Mouse (Mus musculus) splenic B cell, adult 2 months (primary cell): ENCODE data around the gene Nedd9.

Experiments used
- DNase-seq: peaks from one replicate; pipeline ENCODE4 v3.0.0-alpha.2; 2011; ENCODE audit warnings: low read depth, low spot score
- H3K27me3 ChIP-seq: 2 replicates; pipeline ENCODE4 v1.6.1; 2012; ENCODE audit warnings: mild to moderate bottlenecking, low read length, moderate library complexity, mixed read lengths; ENCODE audit not compliant: control insufficient read depth, poor library complexity, insufficient read depth, severe bottlenecking
- H3K36me3 ChIP-seq: 2 replicates; pipeline ENCODE4 v1.6.1; 2012; ENCODE audit warnings: mild to moderate bottlenecking, low read length, moderate library complexity, mixed read lengths; ENCODE audit not compliant: control insufficient read depth, poor library complexity, insufficient read depth, severe bottlenecking

Nedd9 gene

GRCm38 (mm10) chr13:41390698-41391097 is 96.5 kb downstream of the Nedd9 start:
- DNase-seq, result no peak
- Histone ChIP-seq H3K27me3 (no peaks in the 10 kb centered on the region), H3K36me3 (peaks cover 2% of the 10 kb centered on the region; the same call in 1 of the 2 replicates)

DNA sequence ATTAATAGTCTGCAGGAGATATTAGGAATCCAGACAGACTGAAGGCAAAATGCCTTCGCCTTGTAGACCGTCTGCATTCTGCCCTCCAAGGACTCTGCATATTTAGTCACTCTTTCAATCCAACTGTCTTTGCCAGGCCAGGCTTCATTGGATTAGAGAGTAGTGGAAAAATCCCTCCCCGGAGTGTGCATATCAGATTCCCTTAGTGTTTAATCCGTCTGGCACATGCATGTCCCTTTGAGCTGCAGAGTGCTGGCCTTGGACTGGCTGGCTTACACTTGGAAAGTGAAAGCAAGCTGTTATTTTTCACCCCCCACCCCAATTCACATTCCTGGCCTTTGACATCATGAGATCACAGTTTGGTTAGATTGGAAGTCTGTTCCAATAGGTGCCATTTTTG is 100.6 kb downstream of the Nedd9 start:
- Histone ChIP-seq H3K36me3 (peaks cover 2% of the 10 kb centered on the region; the same call in 1 of the 2 replicates), H3K27me3 (no peaks in the 10 kb centered on the region)

DNA sequence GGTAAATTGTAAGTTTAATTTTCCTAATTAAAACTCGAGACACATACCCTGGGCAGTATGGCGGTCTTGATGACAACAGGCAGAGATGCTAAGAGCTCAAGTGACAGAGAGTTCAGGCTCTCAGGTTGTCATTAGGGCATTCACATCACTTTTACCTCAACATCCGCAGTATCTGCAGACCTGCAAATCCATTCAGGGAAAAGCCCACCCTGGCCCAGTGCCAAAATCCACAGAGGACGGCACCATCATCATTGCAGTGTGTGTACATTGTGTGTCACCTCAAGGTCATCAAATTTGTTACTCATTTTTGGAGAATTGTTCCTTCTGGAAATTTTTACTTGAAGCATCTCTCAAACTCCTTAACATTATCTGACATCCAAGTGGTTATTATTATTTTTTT is 102.3 kb downstream of the Nedd9 start:
- 0 out of 2 replicates have a peak, but pooled peaks cover 2% of the 10 kb centered on the region for H3K36me3 ChIP-seq
- H3K27me3 ChIP-seq, result no peaks in the 10 kb centered on the region
- no peak for DNase-seq

More for the DNA sequence above, 100.6 kb downstream of the Nedd9 start:
- no peak for DNase-seq

DNA sequence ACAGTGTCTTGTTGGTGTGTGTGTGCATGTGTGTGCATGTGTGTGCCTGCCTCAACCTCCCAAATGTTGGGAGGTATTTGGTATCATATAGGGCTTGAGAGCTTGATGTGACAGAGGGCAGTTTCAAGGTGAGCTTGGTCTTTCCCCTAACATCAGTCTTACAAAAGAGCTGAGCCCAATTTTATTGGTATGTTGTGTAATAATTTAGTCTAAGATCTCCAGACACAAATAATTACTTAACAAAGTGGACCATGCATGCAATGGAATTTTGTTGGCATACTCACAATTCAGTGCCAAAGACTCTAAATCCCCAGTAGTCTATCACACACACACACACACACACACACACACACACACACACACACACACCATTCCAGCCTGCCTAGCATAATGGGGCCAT is 104.5 kb downstream of the Nedd9 start:
- Histone ChIP-seq H3K27me3 (no peaks in the 10 kb centered on the region), H3K36me3 (peaks cover 2% of the 10 kb centered on the region; the same call in 1 of the 2 replicates)
- DNase-seq, result no peak

DNA sequence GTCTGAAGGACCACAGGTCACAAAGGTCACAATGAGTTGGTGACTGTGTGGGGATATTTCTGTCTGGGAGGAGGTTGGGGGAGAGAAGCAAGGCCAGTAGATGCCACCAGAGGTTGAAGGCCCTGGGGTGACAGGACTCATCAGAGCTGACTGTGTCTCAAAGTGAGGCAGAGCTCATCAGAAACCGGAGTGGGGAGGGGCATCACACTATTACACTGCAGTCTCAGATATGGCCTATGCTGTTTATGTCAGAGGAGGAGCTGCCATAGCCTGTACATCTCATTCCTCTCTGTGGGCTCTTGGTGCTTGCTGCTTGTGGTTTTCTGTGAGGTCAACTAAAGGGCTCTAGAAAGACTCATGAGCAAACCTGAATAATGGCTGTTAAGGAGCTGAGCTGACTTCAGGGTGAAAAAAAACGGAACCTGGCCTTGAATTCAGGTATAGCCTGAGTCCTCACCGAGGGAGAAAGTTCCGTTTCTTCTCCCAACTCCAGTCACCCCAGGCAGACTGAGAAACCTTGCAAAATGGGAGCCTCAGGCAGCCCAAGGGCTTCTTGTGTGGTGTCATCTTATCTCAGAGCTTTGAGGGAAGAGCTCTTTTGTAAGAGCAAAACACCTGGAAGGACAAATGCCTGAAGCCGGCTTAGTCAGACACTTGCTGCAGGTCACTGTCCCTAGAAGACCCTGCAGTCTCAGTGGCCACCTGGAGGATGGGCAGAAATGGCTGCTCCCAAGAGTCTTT is 105.2 kb downstream of the Nedd9 start:
- DNase-seq, result peak; percentile 46
- H3K27me3 ChIP-seq, result no peaks in the 10 kb centered on the region
- peaks cover 2% of the 10 kb centered on the region; the same call in 1 of the 2 replicates for H3K36me3 ChIP-seq

DNA sequence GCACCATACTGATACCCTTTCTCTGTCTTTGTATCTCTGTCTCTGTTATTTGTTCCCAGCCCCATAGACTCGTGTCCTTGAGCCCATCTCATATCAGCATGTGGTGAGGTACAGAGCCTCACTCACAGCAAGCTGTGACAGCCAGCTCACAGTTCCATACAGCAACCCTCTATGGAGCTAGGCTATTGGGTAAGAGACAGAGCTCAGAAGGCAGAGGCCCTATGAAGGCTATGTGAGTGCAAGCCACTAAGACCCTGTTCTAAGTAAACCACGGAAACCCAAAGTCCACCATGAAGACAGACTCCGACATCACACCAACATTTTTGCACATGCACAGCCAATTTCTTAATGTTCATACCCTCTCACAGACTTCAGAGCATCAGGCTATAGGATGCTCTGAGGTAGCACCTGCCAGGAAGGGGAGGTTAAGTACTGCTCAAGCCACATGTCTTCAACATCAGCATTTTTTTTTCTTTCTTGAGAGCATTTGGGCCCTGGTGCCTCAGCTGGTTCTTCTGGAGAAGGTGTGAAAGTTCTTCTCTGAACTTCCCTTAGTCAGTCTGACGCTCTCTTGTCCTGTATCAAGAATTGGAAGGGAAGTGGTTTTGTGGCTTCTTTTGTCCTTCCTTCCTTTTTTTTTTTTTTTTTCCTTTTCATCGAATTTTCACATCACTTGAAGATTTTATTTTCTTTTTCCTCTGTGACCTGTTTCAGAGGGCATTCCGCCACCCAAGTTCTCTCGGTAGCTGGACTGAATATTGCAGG is 105.9 kb downstream of the Nedd9 start:
- Histone ChIP-seq H3K27me3 (no peaks in the 10 kb centered on the region), H3K36me3 (peaks cover 5% of the 10 kb centered on the region; the same call in 1 of the 2 replicates)
- peak; percentile 79 for DNase-seq

- no peak for DNase-seq
- peaks cover 5% of the 10 kb centered on the region; the same call in 1 of the 2 replicates for H3K36me3 ChIP-seq
- no peaks in the 10 kb centered on the region for H3K27me3 ChIP-seq
These were observed 107.2 kb downstream of the Nedd9 start for GRCm38 (mm10) chr13:41379951-41380465.

DNA sequence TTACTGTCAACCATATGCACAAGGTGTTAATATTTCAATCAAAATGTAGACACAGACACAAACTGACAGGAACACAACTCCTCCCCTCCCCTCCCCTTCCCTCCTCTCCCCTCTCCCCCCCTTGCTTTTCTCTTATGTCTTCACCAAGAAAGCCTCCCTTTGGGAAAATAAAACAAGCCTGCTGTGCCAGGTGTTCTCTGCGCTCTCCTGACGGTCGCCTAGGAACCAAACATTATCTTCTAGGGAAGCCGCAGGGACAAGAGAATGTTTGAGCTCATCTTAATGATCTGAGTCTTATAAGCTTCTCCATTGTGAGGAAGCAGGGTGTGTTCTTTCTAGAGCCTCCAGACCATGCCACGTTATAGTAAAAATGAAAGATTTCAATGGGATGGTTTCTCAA is 108.7 kb downstream of the Nedd9 start:
- Histone ChIP-seq H3K27me3 (no peaks in the 10 kb centered on the region), H3K36me3 (peaks cover 8% of the 10 kb centered on the region; the same call in 1 of the 2 replicates)
- DNase-seq, result no peak

- no peaks in the 10 kb centered on the region for H3K27me3 ChIP-seq
- DNase-seq, result no peak
- peaks cover 8% of the 10 kb centered on the region; the same call in 1 of the 2 replicates for H3K36me3 ChIP-seq
These were observed 109.3 kb downstream of the Nedd9 start for GRCm38 (mm10) chr13:41377856-41378255.

DNA sequence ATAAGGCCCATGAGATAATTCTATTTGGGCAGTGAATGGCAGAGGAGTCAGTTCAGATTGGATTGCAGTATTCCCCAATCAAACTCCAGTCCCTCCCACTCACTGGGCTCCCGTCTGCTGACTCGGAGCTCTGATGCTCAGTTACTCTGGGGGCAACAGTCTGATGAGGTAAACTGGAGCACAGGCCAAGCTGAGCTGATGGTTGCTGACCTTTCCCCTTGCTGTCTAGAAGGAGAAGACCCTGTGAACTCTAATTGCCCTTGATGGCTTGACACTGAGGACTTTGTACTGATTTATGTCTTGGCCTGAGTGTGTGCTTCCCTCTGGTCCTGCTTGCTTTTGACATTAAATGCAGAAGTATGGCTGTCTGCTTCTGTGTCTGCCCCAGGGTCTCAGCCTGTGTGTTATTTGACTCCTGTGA is 110.1 kb downstream of the Nedd9 start:
- H3K27me3 ChIP-seq, result no peaks in the 10 kb centered on the region
- DNase-seq, result no peak
- peaks cover 8% of the 10 kb centered on the region; the same call in 1 of the 2 replicates for H3K36me3 ChIP-seq

GRCm38 (mm10) chr13:41376111-41376510 is 111.1 kb downstream of the Nedd9 start:
- H3K36me3 ChIP-seq, result peaks cover 8% of the 10 kb centered on the region; the same call in 1 of the 2 replicates
- no peak for DNase-seq
- H3K27me3 ChIP-seq, result no peaks in the 10 kb centered on the region

- Histone ChIP-seq H3K36me3 (peaks cover 8% of the 10 kb centered on the region; the same call in 1 of the 2 replicates), H3K27me3 (no peaks in the 10 kb centered on the region)
- DNase-seq, result no peak
These were observed 111.5 kb downstream of the Nedd9 start for GRCm38 (mm10) chr13:41375696-41376095.

- H3K36me3 ChIP-seq, result peaks cover 8% of the 10 kb centered on the region; the same call in 1 of the 2 replicates
- no peaks in the 10 kb centered on the region for H3K27me3 ChIP-seq
- no peak for DNase-seq
These were observed 112.3 kb downstream of the Nedd9 start for GRCm38 (mm10) chr13:41374886-41375285.

DNA sequence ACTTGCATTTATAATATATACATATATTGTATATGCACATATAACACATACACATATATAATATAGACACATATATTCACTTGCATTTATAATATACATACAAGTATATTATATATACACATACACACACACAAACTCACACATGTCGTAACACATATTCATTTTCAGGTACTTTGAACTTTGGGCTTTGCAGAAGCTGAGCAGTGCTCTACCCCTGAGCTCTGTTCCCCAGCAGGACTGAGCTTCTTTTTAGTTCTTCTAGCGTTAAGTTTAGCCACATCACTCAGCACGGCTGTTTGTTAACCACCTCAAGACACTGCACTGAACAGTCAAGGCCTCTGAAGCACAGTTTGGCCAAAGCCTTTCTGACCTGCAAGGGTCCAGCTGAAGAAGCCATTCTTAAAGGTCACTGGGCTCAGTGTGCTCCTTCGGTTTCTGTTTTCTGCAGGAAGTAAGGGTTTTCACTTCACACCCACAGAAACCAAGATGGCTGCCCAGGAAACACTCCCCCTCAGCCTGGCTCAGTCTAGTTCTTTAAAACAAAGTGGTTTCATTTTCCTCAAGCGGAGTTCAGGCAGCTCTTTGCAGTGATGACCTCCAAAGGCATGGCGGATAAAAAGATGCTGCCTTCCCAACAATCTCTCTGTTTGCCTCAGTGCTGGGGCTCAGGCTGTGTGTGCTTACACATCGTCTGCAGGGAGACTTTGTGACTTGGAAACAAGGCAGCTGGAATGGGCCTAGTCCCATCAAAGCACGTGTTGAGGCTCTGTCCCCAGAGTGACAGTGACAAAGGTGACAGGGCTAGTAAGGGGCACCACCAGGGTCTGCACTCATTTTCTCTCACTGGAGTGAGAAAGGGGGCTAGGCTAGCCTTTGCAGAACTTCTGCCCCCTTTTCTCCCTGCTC is 114.4 kb downstream of the Nedd9 start:
- Histone ChIP-seq H3K27me3 (no peaks in the 10 kb centered on the region), H3K36me3 (peaks cover 10% of the 10 kb centered on the region)
- DNase-seq, result peak; percentile 78
